Mouse (Mus musculus) spleen, adult 12 weeks (tissue): Measurements from ENCODE around the gene Gtf2h3.
"Not testable (repeated sequence)": the region's sequence is repeated elsewhere in the genome, so short reads cannot be mapped to it uniquely, and the experiment has no call there.

ENCODE experiments used
- DNase-seq: peaks from one replicate; pipeline ENCODE4 v3.0.0; 2022; ENCODE audit warnings: low spot score

Gtf2h3 gene

DNA sequence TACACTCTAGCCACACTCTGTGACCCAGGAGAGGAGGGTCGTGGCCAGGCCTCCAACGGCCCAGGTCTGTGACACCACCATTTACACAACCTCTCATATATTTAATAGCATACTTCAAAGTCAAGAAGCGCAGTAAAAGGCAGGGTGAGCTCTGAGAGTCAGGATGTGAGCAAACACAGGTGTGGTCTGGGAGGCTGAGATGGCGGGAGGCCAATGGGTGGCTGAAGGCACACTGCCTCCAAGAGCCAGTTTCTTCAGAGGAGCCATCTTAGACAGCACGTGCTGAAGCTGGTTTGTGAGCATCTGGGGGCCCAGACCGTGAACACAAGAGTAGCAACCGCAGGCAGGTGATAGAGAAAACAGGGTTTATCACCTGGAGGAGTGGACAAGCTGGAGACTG is 3.5 kb upstream of the Gtf2h3 start:
- DNase-seq = no peak

GRCm38 (mm10) chr5:124582515-124582914 is 3.6 kb downstream of the Gtf2h3 start:
- no peak for DNase-seq

- no peak for DNase-seq
Measured at GRCm38 (mm10) chr5:124592768-124593167, 13.8 kb downstream of the Gtf2h3 start.

DNA sequence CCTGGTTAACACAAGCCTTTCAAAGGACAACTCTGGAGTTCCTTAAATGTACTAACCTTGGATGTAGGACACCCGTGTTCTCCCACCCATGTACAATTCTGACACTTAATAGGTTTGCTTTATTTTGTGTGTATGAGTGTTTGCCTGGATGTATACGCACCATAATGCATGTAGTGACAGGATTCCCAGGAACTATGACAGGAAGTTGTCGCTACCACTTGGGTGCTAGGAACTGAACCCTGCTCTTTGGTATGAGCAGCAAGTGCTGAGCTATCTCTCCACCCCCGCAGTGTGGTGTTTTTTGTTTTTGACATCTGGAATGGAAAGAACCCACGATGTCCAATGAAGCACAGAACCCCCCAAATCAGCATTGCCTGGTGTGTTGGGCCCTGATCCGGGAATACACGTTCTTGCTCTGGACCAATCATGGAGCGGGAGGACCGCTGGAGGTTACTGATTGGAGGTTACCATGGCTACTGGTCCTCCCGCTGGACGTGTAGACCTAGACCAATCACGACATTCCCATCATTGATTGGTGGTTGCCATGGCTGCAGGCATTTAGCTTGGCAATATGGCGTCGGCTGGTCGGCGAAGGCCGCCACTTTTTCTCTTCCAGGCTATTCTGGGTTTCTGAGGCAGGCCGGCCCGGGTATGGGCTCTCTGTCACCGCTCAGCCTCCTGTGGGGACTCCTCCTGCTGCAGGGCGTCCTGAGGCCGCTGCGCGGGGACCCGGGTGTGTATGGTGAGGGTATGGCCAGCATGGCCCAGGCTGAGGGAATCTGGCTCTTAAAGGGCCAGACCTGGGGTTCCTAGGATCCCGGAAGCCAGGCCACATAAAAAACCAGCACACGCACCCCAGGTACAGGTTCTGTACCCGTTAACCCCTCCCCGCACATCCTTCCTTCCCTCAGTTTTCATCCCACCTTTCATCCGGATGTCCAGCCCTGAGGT is 19.6 kb downstream of the Gtf2h3 start:
- peak; percentile 55 for DNase-seq

GRCm38 (mm10) chr5:124599726-124600125 is 20.8 kb downstream of the Gtf2h3 start:
- DNase-seq = not testable (repeated sequence)

GRCm38 (mm10) chr5:124602349-124602748 is 23.4 kb downstream of the Gtf2h3 start:
- DNase-seq = peak; percentile 44

DNA sequence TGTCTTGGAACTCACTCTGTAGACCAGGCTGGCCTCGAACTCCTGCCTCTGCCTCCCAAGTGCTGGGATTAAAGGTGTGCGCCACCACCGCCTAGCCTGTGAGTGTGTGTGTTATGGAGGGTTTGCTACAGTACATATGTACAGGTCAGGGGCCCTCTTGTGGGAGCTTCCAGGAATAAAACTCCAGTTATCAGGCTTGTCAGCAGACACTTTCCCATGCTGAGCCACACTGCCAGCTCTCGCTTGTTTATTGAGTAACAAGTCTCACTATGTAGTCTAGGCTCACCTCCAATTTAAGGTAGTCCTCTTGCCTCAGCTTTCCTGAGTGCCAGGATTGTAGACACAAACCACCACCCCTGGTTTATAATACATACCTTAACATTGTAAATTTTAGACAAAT is 25.4 kb downstream of the Gtf2h3 start:
- no peak for DNase-seq

GRCm38 (mm10) chr5:124605041-124605622 is 26.2 kb downstream of the Gtf2h3 start:
- no peak for DNase-seq

GRCm38 (mm10) chr5:124610965-124611364 is 32.0 kb downstream of the Gtf2h3 start:
- DNase-seq = no peak

- no peak for DNase-seq
Measured at GRCm38 (mm10) chr5:124614709-124615108, 35.8 kb downstream of the Gtf2h3 start.

- DNase-seq = no peak
Measured at GRCm38 (mm10) chr5:124618711-124619110, 39.8 kb downstream of the Gtf2h3 start.

GRCm38 (mm10) chr5:124621362-124621761 is 42.4 kb downstream of the Gtf2h3 start:
- DNase-seq = no peak

DNA sequence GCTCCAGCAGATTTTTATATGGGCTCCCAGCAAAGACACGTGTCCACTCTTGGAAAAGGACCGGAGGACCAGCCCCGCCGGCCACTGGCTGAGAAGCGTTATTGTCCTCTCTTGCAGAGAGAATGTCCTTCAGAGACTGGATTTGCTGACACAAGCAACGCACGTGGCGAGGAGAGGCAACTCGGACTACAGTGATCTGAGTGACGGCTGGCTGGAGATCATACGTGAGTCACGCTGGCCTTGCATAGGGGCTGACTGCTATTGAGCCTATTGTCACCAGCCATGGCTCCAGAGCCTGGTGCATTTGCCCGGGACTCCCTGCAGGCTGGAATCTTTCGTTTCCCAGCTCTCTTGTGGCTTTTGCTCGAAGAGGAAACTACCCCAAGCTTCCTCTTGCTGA is 44.0 kb downstream of the Gtf2h3 start:
- DNase-seq = no peak

DNA sequence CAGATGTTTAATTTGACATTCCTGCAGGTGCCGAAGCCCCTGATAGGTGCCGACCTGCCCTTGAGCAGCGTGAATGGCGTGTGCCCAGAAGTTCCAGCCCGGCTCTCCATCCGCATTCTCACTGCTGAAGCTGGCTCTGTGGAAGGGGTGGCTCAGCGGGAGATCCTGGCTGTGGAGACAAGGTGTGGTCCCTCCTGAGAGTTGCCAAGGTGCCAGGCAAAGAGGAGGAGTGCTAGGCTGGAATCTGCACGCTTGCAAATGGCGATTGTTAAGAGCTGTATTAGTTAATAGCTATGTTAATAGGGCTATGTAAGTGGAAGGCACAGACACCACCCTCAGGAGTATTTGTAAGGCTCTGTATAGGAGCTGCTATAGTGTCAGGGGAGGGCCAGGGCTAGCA is 45.4 kb downstream of the Gtf2h3 start:
- DNase-seq = no peak

DNA sequence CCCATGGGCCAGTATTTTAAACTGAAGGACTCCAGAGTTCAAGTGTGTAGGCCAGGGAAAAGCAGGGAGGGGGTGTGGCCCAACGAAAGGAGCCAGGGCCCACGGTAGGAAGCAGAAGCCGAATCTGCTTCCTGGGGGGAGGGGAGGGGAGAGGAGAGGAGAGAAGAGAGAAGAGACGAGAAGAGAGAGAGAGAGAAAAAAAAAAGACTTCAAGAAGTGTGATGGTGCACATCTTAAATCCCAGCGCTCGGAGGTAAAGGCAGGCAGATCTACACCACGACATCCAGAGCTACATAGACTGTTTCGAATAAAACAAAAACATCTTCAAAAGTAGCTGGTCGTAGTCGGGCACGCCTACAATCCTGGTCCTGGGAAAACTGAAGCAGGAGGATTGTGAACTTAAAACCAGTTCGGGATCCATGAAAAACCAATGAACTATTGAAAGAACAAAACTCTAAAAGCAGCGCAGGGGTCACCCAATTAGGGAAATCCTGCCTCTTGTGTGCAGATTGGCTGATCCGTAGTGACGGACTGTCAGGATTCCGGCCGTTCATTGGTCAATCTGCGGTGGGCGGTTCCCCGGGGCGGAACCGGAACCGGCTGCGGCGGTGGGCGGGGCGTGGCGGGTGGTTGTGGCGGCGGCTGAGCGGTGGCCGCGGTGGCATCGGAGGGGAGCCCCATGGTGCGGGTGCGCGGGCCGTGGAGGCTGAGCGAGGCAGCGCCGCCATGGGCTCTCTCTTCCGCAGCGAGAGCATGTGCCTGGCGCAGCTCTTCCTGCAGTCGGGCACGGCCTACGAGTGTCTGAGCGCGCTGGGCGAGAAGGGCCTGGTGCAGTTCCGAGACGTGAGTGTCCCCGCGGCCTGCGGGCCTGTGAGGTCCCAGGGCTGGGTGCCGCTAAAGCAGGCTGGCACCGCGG is 49.8 kb downstream of the Gtf2h3 start, which contains the start of gene Atp6v0a2:
Gene Atp6v0a2, plus strand, starts transcription at position 129 of the 916 bp plus-strand sequence.
- DNase-seq = peak; percentile 95

GRCm38 (mm10) chr5:124629641-124630040 is 50.7 kb downstream of the Gtf2h3 start:
- peak; percentile 13 for DNase-seq

- no peak for DNase-seq
Measured at GRCm38 (mm10) chr5:124631685-124632084, 52.7 kb downstream of the Gtf2h3 start.

GRCm38 (mm10) chr5:124632461-124632860 is 53.5 kb downstream of the Gtf2h3 start:
- DNase-seq = no peak

GRCm38 (mm10) chr5:124633425-124633824 is 54.5 kb downstream of the Gtf2h3 start:
- DNase-seq = no peak

DNA sequence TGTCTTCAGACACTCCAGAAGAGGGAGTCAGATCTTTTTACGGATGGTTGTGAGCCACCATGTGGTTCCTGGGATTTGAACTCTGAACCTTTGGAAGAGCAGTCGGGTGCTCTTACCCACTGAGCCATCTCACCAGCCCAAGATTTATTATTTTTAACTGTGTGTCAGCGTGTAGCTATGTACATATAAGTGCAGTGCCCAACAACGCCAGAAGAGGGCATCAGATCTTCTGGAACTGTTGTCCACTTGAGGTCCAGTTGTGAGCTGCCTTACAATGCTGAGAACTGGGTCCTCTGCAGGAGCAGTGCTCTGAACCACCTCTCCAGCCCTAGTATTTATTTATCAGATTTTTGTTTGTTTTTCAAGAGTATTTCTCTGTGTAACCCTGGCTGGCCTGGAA is 56.1 kb downstream of the Gtf2h3 start:
- DNase-seq = not testable (repeated sequence)

DNA sequence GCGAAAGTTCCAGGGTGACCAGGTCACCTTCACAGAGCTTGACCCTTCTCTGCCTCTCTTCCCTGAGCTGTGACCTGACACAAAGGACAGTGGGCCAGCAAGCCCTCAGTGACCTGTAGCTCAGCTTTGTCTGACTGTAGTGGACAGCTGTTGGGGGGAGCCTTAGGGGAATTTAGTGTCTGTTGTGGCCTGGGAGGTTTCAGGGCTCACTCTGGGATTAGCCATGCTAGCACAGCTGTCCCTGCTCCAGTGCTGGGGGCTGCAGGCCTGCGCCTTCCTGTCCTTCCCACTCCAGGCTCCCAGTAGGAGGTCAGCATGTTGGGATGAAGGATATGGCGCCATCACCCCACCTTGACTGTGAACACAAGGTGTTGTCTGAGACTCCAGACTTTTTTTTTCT is 57.2 kb downstream of the Gtf2h3 start:
- no peak for DNase-seq

DNA sequence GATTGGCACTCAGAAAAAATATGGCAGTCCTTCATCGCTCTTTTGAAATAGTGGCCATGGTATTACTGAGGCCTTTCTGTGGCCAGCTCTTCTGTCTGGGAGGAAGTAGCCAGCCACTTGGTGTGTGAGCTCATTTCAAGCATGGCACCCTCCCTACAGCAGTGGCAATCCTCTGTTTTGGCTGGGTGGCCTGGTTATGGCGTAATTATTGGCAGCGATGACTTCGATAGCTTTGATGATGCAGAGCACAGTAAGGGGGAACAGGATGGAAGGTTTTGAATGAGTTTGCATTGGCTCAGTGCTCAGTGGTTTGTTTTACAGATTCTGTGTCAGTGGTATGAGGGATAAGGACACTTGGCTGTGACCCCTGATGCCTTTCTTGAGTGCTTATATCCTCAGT is 57.8 kb downstream of the Gtf2h3 start:
- no peak for DNase-seq
